Comparison of ENCODE assay signal across 20 mouse cellular contexts in the genomic region with DNA sequence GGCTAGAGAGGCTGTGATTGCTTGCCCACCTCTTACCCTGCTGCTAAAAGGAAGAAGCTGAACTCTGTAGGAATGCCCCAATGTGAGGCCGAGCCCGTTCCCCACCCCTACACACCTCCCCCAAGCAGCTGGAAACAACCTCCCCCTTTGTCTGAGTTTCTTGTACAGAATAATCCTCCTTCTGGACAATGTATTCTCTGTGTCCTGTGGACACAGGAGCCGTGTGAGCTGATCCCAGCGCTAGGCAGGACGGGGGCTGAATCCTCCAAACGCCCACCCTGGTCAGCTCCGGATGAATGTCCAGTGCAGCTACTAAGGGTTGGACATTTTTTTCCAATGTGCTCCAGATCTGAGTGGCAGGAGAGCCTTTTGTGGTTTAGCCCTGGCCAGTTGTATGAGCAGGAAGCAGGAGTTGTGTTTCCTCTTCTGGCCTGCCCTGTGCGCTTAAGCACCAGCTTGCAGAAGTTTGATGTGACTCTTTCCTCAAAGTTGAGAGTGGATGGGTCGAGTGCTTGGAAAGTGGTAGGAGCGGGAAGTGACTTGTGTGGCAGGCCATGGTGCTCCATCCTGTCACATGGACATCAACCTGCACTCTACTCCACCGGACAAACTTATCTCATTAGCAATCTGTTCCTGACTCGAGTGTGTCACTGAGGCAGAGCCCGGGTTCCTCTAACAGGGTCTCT. TPM values are rescaled to one million over a fixed set of nuclear protein-coding genes. Genes with fewer than 3 reads are reported as not detected.
DNase-seq lines count a peak whose midpoint lies in the region; ATAC-seq lines count a peak whose summit lies in the region.
"Had no signal": no experiment of that assay in that cellular context is flagged by ENCODE, and none has a peak within 500 bp of the region (broad histone marks: within the 10 kb centered on the region; RNA-seq: fewer than 3 reads in every experiment).

No protein-coding gene starts in this region.

- DNase-seq in hindbrain, embryonic 10.5 days (ENCODE audit: low spot score), result no peak
- no peak for DNase-seq in limb, embryonic 10.5 days (ENCODE audit: low spot score)
- peak; percentile 75 for DNase-seq in brain, adult 2 months (ENCODE audit: low read depth, low spot score)
- DNase-seq in embryonic facial prominence, embryonic 14.5 days (ENCODE audit: low spot score), result no peak
- no peak for DNase-seq in testis, postnatal 10 days (ENCODE audit: low spot score)
- no peak for DNase-seq in left cerebral cortex, postnatal 36 days (ENCODE audit: low spot score in 2 of 2)
- DNase-seq: adrenal gland, postnatal 10 days; cerebellum, adult 8-10 months; heart, postnatal 4 days; lung, embryonic 14.5 days; right cerebral cortex, postnatal 4 days; thymus, postnatal 4 days had no signal

- H3K4me1 ChIP-seq in hindbrain, embryonic 10.5 days (replicated peaks), result no peaks in the 10 kb centered on the region
- H3K4me1 ChIP-seq in hindbrain, embryonic 16.5 days (ENCODE audit: control insufficient read depth, insufficient read depth, low read depth, low read length), result no peaks in the 10 kb centered on the region
- no peaks in the 10 kb centered on the region for H3K4me1 ChIP-seq in limb, embryonic 15.5 days
- H3K4me1 ChIP-seq in limb, embryonic 10.5 days, result no peaks in the 10 kb centered on the region
- H3K4me1 ChIP-seq in embryonic facial prominence, embryonic 14.5 days (ENCODE audit: control insufficient read depth, insufficient read depth, low read length), result no peaks in the 10 kb centered on the region
- H3K4me1 ChIP-seq: neural tube, embryonic 15.5 days had no signal

- H3K27me3 ChIP-seq in hindbrain, embryonic 10.5 days (ENCODE audit: insufficient read depth, poor library complexity, severe bottlenecking), result no peaks in the 10 kb centered on the region
- no peaks in the 10 kb centered on the region for H3K27me3 ChIP-seq in hindbrain, embryonic 16.5 days (replicated peaks; ENCODE audit: control insufficient read depth, insufficient read depth, low read length)
- no peaks in the 10 kb centered on the region for H3K27me3 ChIP-seq in limb, embryonic 15.5 days
- no peaks in the 10 kb centered on the region for H3K27me3 ChIP-seq in limb, embryonic 10.5 days (ENCODE audit: low read depth, poor library complexity, severe bottlenecking)
- H3K27me3 ChIP-seq in embryonic facial prominence, embryonic 14.5 days (replicated peaks; ENCODE audit: control insufficient read depth, insufficient read depth, low read length), result no peaks in the 10 kb centered on the region
- H3K27me3 ChIP-seq: neural tube, embryonic 15.5 days had no signal

- ATAC-seq in hindbrain, embryonic 16.5 days, result no peak
- 0 out of 2 replicates have a peak, but pooled peaks have one; percentile 17 for ATAC-seq in limb, embryonic 15.5 days (ENCODE audit: insufficient number of reproducible peaks, low FRiP score, low TSS enrichment, low read depth)
- ATAC-seq in embryonic facial prominence, embryonic 14.5 days (ENCODE audit: low read depth), result peak; percentile 50; the same call in 1 of the 2 replicates
- ATAC-seq: intestine, postnatal 0 days had no signal

- H3K36me3 ChIP-seq in hindbrain, embryonic 10.5 days, result peaks cover 98% of the 10 kb centered on the region
- peaks cover 44% of the 10 kb centered on the region for H3K36me3 ChIP-seq in hindbrain, embryonic 16.5 days (ENCODE audit: control insufficient read depth, insufficient read depth, low read length)
- peaks cover 94% of the 10 kb centered on the region for H3K36me3 ChIP-seq in limb, embryonic 15.5 days
- peaks cover 96% of the 10 kb centered on the region for H3K36me3 ChIP-seq in limb, embryonic 10.5 days
- peaks cover 76% of the 10 kb centered on the region for H3K36me3 ChIP-seq in embryonic facial prominence, embryonic 14.5 days (ENCODE audit: control insufficient read depth, insufficient read depth, low read length)

- no peaks in the 10 kb centered on the region for H3K9me3 ChIP-seq in hindbrain, embryonic 10.5 days
- H3K9me3 ChIP-seq in hindbrain, embryonic 16.5 days (ENCODE audit: control insufficient read depth, low read length), result no peaks in the 10 kb centered on the region
- no peaks in the 10 kb centered on the region for H3K9me3 ChIP-seq in limb, embryonic 15.5 days
- no peaks in the 10 kb centered on the region for H3K9me3 ChIP-seq in limb, embryonic 10.5 days (replicated peaks)
- H3K9me3 ChIP-seq in embryonic facial prominence, embryonic 14.5 days (ENCODE audit: control insufficient read depth, low read length), result no peaks in the 10 kb centered on the region
- H3K9me3 ChIP-seq: neural tube, embryonic 15.5 days had no signal

- WGBS in hindbrain, embryonic 10.5 days, result 89% methylated on average over 13 of the region's 13 CpGs
- 83% methylated on average over 13 of the region's 13 CpGs for WGBS in hindbrain, embryonic 16.5 days
- WGBS in limb, embryonic 15.5 days, result 92% methylated on average over 13 of the region's 13 CpGs
- WGBS in limb, embryonic 10.5 days, result 91% methylated on average over 13 of the region's 13 CpGs
- WGBS in embryonic facial prominence, embryonic 14.5 days, result 78% methylated on average over 13 of the region's 13 CpGs

- H3K9ac ChIP-seq in hindbrain, embryonic 16.5 days (ENCODE audit: low read depth, low read length), result no peak overlapping the region
- H3K9ac ChIP-seq in limb, embryonic 15.5 days, result no peak overlapping the region
- H3K9ac ChIP-seq in embryonic facial prominence, embryonic 14.5 days (ENCODE audit: low read depth, low read length), result no peak overlapping the region
- H3K9ac ChIP-seq: lung, embryonic 14.5 days; neural tube, embryonic 15.5 days had no signal

- H3K4me3 ChIP-seq in hindbrain, embryonic 10.5 days, result no peak overlapping the region
- no peak overlapping the region for H3K4me3 ChIP-seq in hindbrain, embryonic 16.5 days (ENCODE audit: low read length)
- H3K4me3 ChIP-seq in limb, embryonic 15.5 days, result no peak overlapping the region
- H3K4me3 ChIP-seq in limb, embryonic 10.5 days, result no peak overlapping the region
- H3K4me3 ChIP-seq in embryonic facial prominence, embryonic 14.5 days (ENCODE audit: low read depth, low read length), result no peak overlapping the region
- H3K4me3 ChIP-seq: neural tube, embryonic 15.5 days had no signal

- intact Hi-C loops in left cerebral cortex, postnatal 36 days (cut with DNase I), result no loop called here

- H3K27ac ChIP-seq in hindbrain, embryonic 10.5 days, result peak overlapping the region; percentile 35
- no peak overlapping the region for H3K27ac ChIP-seq in hindbrain, embryonic 16.5 days (ENCODE audit: low read depth, low read length)
- no peak overlapping the region for H3K27ac ChIP-seq in limb, embryonic 15.5 days
- H3K27ac ChIP-seq in limb, embryonic 10.5 days, result no peak overlapping the region
- H3K27ac ChIP-seq in embryonic facial prominence, embryonic 14.5 days (replicated peaks; ENCODE audit: low read depth, low read length), result no peak overlapping the region
- H3K27ac ChIP-seq: neural tube, embryonic 15.5 days had no signal

- no peak overlapping the region for H3K4me2 ChIP-seq in hindbrain, embryonic 16.5 days (ENCODE audit: low read length)
- H3K4me2 ChIP-seq in limb, embryonic 15.5 days, result no peak overlapping the region
- H3K4me2 ChIP-seq in embryonic facial prominence, embryonic 14.5 days (ENCODE audit: low read depth, low read length), result no peak overlapping the region
- H3K4me2 ChIP-seq: lung, embryonic 14.5 days; neural tube, embryonic 15.5 days had no signal

RNA-seq across cellular contexts. Expression of gene Med8, which starts 8.1 kb away (rescaled TPM):
- polyA plus RNA-seq in hindbrain, embryonic 10.5 days (2016; fragmentation: Nextera tagmentation; extraction: Ambion mirVana), result 163 and 170 TPM in 2 replicates
- 94.7 and 99.3 TPM in 2 replicates for polyA plus RNA-seq in hindbrain, embryonic 16.5 days (2015; fragmentation: Nextera tagmentation; extraction: Ambion mirVana)
- polyA plus RNA-seq in limb, embryonic 15.5 days (2015; fragmentation: Nextera tagmentation; extraction: Ambion mirVana), result 103 and 106 TPM in 2 replicates
- 141 and 147 TPM in 2 replicates for polyA plus RNA-seq in limb, embryonic 10.5 days (2016; fragmentation: Nextera tagmentation; extraction: Ambion mirVana)
- polyA plus RNA-seq in embryonic facial prominence, embryonic 14.5 days (2014; fragmentation: Nextera tagmentation; extraction: Ambion mirVana), result 85.0 and 97.1 TPM in 2 replicates
- total RNA-seq in left cerebral cortex, postnatal 36 days (2021), result 10 to 100 TPM; 55.6 to 62.5 TPM

RNA-seq across cellular contexts. Expression of gene Szt2, which starts 8.2 kb away (rescaled TPM):
- polyA plus RNA-seq in hindbrain, embryonic 10.5 days (2016; fragmentation: Nextera tagmentation; extraction: Ambion mirVana), result 7.0 and 11.7 TPM in 2 replicates
- 8.0 and 8.7 TPM in 2 replicates for polyA plus RNA-seq in hindbrain, embryonic 16.5 days (2015; fragmentation: Nextera tagmentation; extraction: Ambion mirVana)
- 5.6 and 7.9 TPM in 2 replicates for polyA plus RNA-seq in limb, embryonic 15.5 days (2015; fragmentation: Nextera tagmentation; extraction: Ambion mirVana)
- polyA plus RNA-seq in limb, embryonic 10.5 days (2016; fragmentation: Nextera tagmentation; extraction: Ambion mirVana), result 8.4 and 11.4 TPM in 2 replicates
- 8.7 and 9.3 TPM in 2 replicates for polyA plus RNA-seq in embryonic facial prominence, embryonic 14.5 days (2014; fragmentation: Nextera tagmentation; extraction: Ambion mirVana)
- total RNA-seq in left cerebral cortex, postnatal 36 days (2021), result 10 to 100 TPM; 30.0 to 46.8 TPM

RNA-seq across cellular contexts. Expression of gene Elovl1, which starts 10.6 kb away (rescaled TPM):
- polyA plus RNA-seq in hindbrain, embryonic 10.5 days (2016; fragmentation: Nextera tagmentation; extraction: Ambion mirVana), result 49.0 and 51.8 TPM in 2 replicates
- 36.5 and 36.6 TPM in 2 replicates for polyA plus RNA-seq in hindbrain, embryonic 16.5 days (2015; fragmentation: Nextera tagmentation; extraction: Ambion mirVana)
- polyA plus RNA-seq in limb, embryonic 15.5 days (2015; fragmentation: Nextera tagmentation; extraction: Ambion mirVana), result 273 and 305 TPM in 2 replicates
- 45.5 and 48.1 TPM in 2 replicates for polyA plus RNA-seq in limb, embryonic 10.5 days (2016; fragmentation: Nextera tagmentation; extraction: Ambion mirVana)
- 106 and 118 TPM in 2 replicates for polyA plus RNA-seq in embryonic facial prominence, embryonic 14.5 days (2014; fragmentation: Nextera tagmentation; extraction: Ambion mirVana)
- total RNA-seq in left cerebral cortex, postnatal 36 days (2021), result 10 to 100 TPM; 21.9 to 24.3 TPM

RNA-seq across cellular contexts. Expression of gene Cdc20, which starts 19.9 kb away (rescaled TPM):
- polyA plus RNA-seq in hindbrain, embryonic 10.5 days (2016; fragmentation: Nextera tagmentation; extraction: Ambion mirVana), result 330 and 370 TPM in 2 replicates
- 39.6 and 53.7 TPM in 2 replicates for polyA plus RNA-seq in hindbrain, embryonic 16.5 days (2015; fragmentation: Nextera tagmentation; extraction: Ambion mirVana)
- polyA plus RNA-seq in limb, embryonic 15.5 days (2015; fragmentation: Nextera tagmentation; extraction: Ambion mirVana), result 164 and 184 TPM in 2 replicates
- polyA plus RNA-seq in limb, embryonic 10.5 days (2016; fragmentation: Nextera tagmentation; extraction: Ambion mirVana), result 431 and 433 TPM in 2 replicates
- polyA plus RNA-seq in embryonic facial prominence, embryonic 14.5 days (2014; fragmentation: Nextera tagmentation; extraction: Ambion mirVana), result 159 and 192 TPM in 2 replicates
- total RNA-seq in left cerebral cortex, postnatal 36 days (2021), result 1 to 10 TPM; 1.3 to 1.6 TPM

RNA-seq across cellular contexts. Expression of gene Mpl, which starts 40.1 kb away (rescaled TPM):
- polyA plus RNA-seq in hindbrain, embryonic 10.5 days (2016; fragmentation: Nextera tagmentation; extraction: Ambion mirVana), result 1.2 and 1.3 TPM in 2 replicates
- polyA plus RNA-seq in hindbrain, embryonic 16.5 days (2015; fragmentation: Nextera tagmentation; extraction: Ambion mirVana), result 0.27 and 0.31 TPM in 2 replicates
- 0.24 and 0.62 TPM in 2 replicates for polyA plus RNA-seq in limb, embryonic 15.5 days (2015; fragmentation: Nextera tagmentation; extraction: Ambion mirVana)
- polyA plus RNA-seq in limb, embryonic 10.5 days (2016; fragmentation: Nextera tagmentation; extraction: Ambion mirVana), result 0.74 and 1.2 TPM in 2 replicates
- polyA plus RNA-seq in embryonic facial prominence, embryonic 14.5 days (2014; fragmentation: Nextera tagmentation; extraction: Ambion mirVana), result 0.45 and 0.48 TPM in 2 replicates
- total RNA-seq in left cerebral cortex, postnatal 36 days (2021), result under 1 TPM; 0.79 to 0.94 TPM
- total RNA-seq: layer of hippocampus, adult 18-20 months; liver, adult 2 months had no signal
- polyA plus RNA-seq: C2C12; liver, adult 2 months; testis, adult 2 months had no signal
